Mouse (Mus musculus): Measurements from ENCODE around the gene Fyco1. TPM values are rescaled to one million over a fixed set of nuclear protein-coding genes. Genes with fewer than 3 reads are reported as not detected.
"Not testable (repeated sequence)": the region's sequence is repeated elsewhere in the genome, so short reads cannot be mapped to it uniquely, and the experiment has no call there.

The Fyco1 gene
- polyA plus RNA-seq, 1 experiment from 2014 or later, result 16.9 TPM

DNA sequence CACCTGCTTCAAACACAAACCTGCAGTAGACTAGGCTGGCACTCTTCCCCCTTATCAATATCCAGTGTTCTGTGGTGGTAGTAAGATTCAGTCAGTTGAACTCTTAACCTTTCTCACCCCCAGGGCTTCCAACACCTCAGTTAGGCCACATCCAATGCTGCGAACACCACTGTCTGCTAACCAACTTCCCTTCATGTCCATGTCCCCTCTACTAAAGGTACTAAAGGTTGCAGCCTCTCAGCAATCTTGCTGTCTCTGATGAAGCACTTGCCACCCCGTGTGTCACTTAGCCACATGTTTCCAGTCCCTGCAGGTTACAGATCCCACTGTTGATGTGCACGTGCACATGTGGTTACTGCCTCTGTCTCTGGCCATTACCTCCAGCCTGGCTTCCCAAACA lies 87.9 kb downstream of the Fyco1 start:
- H3K9me3 ChIP-seq, result no peaks in the 10 kb centered on the region
- H3K27ac ChIP-seq, result no peak overlapping the region
- H3K4me3 ChIP-seq, result no peak overlapping the region
- 81% methylated on average over 3 of the region's 3 CpGs for WGBS
- no peaks in the 10 kb centered on the region for H3K27me3 ChIP-seq
- H3K36me3 ChIP-seq, result no peaks in the 10 kb centered on the region
- ATAC-seq (ENCODE audit: low FRiP score, low read depth), result no peak
- H3K4me1 ChIP-seq, result no peaks in the 10 kb centered on the region
- H3K4me2 ChIP-seq (replicated peaks), result no peak overlapping the region
- no peak overlapping the region for H3K9ac ChIP-seq

DNA sequence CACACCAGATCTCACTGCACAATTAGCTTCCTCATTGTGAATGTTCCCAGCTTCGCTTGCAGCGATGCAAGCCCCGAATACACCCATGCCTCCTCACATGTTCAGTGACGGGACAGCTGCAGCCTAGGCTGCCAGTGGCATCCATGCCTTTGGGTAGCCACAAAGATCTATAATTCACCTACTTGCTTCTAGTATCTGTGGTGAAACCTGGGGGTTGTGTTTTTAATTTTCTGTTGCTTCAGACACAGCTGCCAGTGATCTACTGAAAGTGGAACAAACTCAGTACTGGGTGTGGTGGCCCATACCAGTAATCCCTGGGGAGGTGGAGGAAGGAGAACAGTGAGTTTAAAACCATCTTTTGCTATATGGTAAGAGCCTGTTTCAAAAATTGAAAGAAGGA lies 88.8 kb downstream of the Fyco1 start:
- no peaks in the 10 kb centered on the region for H3K36me3 ChIP-seq
- no peaks in the 10 kb centered on the region for H3K27me3 ChIP-seq
- WGBS, result 89% methylated on average over 4 of the region's 4 CpGs
- no peak overlapping the region for H3K4me3 ChIP-seq
- H3K9me3 ChIP-seq, result no peaks in the 10 kb centered on the region
- H3K9ac ChIP-seq, result no peak overlapping the region
- no peak overlapping the region for H3K4me2 ChIP-seq (replicated peaks)
- H3K4me1 ChIP-seq, result no peaks in the 10 kb centered on the region
- no peak overlapping the region for H3K27ac ChIP-seq
- ATAC-seq (ENCODE audit: low FRiP score, low read depth), result no peak

DNA sequence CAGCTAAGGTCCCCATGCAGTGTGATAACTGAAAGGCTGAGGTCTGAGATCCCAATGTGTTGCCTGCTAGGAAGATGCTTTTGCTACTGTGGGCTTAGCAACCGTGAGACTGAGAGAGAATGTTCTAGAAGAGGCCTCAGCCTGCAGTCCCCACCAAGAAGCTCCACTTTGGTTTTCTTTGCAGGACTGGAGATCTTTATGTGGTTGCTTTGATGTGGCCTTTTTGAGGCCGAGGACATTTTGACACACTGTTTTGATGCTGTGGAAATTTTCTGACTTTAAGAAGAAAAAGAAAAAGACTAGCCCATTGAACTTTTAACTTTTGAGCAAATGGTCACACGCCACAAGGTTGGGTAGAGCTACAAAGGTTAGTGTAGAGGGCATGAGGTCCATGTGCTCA lies 90.9 kb downstream of the Fyco1 start:
- H3K9ac ChIP-seq, result no peak overlapping the region
- H3K36me3 ChIP-seq, result no peaks in the 10 kb centered on the region
- ATAC-seq (ENCODE audit: low FRiP score, low read depth), result no peak
- no peak overlapping the region for H3K4me2 ChIP-seq (replicated peaks)
- no peaks in the 10 kb centered on the region for H3K4me1 ChIP-seq
- WGBS, result 81% methylated on average over 3 of the region's 3 CpGs
- no peaks in the 10 kb centered on the region for H3K27me3 ChIP-seq
- no peak overlapping the region for H3K27ac ChIP-seq
- H3K4me3 ChIP-seq, result no peak overlapping the region
- H3K9me3 ChIP-seq, result no peaks in the 10 kb centered on the region

DNA sequence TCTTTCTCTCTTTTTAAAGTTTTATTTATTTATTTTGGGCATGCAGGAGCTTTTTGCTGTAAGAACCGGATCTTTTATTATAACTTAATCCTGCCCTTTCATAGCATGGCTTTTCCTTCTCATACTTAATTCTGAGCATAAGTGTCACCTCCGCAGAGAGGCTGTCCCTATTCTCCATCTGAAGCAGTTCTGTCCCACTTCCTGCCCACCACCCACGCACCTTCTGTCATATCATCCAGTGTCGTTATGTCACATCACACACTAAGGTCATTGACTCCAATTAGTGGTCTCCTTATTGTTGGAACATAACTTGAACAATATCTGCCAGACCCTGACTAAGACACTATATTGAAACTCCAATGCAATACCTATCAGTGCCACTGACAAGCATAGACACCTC lies 93.1 kb downstream of the Fyco1 start:
- ATAC-seq (ENCODE audit: low FRiP score, low read depth), result no peak
- 68% methylated on average over 4 of the region's 4 CpGs for WGBS
- Histone ChIP-seq H3K36me3 (no peaks in the 10 kb centered on the region), H3K9ac (no peak overlapping the region), H3K4me2 (replicated peaks) (no peak overlapping the region), H3K4me3 (no peak overlapping the region), H3K27me3 (no peaks in the 10 kb centered on the region), H3K9me3 (no peaks in the 10 kb centered on the region), H3K4me1 (no peaks in the 10 kb centered on the region), H3K27ac (no peak overlapping the region)

DNA sequence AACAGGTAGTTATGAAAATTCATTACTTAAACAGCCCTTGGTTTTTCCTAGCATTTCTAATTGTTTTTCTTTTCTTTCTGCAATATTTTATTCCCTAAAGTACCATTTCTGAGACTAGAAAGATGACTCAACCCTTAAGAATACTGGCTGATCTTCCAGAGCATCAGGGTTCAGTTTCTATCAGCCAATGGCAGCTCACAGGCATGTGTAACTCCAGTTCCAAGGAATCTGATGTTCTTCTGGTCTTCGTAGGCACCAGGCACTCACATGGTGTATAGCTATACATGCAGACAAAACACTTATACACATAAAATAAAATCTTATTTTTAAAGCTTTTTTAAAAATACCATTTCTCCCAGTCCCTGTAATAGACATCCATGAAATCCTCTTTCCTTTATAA lies 93.5 kb downstream of the Fyco1 start:
- no peak overlapping the region for H3K27ac ChIP-seq
- no peak overlapping the region for H3K4me2 ChIP-seq (replicated peaks)
- no peaks in the 10 kb centered on the region for H3K36me3 ChIP-seq
- WGBS, result 68% methylated on average over 1 of the region's 1 CpGs
- no peak for ATAC-seq (ENCODE audit: low FRiP score, low read depth)
- no peaks in the 10 kb centered on the region for H3K27me3 ChIP-seq
- no peaks in the 10 kb centered on the region for H3K4me1 ChIP-seq
- H3K9me3 ChIP-seq, result no peaks in the 10 kb centered on the region
- H3K4me3 ChIP-seq, result no peak overlapping the region
- H3K9ac ChIP-seq, result no peak overlapping the region

DNA sequence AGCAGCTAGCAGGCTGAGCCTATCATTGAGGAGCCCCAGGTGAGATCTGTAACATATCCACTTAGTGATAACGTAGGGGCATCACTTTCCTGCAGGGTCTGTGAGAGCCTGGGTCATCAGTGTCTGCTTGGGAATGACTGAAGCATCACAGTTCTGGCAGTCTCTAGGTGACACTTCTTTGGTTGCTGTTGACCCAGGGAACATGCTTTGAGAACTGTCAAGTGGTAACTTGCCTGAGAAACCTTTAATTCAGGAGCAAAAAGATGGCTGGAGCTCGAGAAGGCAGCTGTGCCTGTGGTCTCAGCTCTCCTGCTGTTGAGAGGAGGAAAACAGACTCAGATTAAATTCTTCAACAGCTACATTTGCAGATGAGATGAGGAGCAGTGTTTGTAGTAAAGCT lies 94.4 kb downstream of the Fyco1 start:
- no peaks in the 10 kb centered on the region for H3K9me3 ChIP-seq
- H3K4me3 ChIP-seq, result no peak overlapping the region
- no peaks in the 10 kb centered on the region for H3K36me3 ChIP-seq
- 59% methylated on average over 2 of the region's 2 CpGs for WGBS
- H3K4me2 ChIP-seq (replicated peaks), result no peak overlapping the region
- no peaks in the 10 kb centered on the region for H3K27me3 ChIP-seq
- H3K9ac ChIP-seq, result no peak overlapping the region
- H3K4me1 ChIP-seq, result no peaks in the 10 kb centered on the region
- H3K27ac ChIP-seq, result no peak overlapping the region
- no peak for ATAC-seq (ENCODE audit: low FRiP score, low read depth)

DNA sequence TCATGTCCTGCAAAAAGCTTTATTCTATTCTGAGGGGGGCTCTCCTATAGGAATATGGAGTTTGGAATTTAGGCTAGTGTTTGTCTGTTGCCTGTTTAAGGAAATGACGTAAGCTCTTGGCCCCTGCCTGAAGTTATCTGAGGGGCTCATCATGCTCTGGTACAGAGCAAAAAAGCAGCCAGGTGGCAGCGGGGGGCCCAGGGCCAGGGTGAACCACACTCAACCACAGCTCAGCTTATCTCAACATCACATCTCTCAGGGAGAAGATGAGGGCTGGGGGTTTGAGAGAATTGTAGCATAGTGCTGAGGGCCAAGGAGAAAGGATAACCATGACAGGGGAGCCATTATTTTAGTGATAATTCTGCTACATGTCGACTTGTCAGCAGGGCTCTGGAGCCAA lies 94.9 kb downstream of the Fyco1 start:
- Histone ChIP-seq H3K4me2 (replicated peaks) (no peak overlapping the region), H3K9me3 (no peaks in the 10 kb centered on the region), H3K27me3 (no peaks in the 10 kb centered on the region), H3K4me3 (no peak overlapping the region), H3K36me3 (no peaks in the 10 kb centered on the region), H3K4me1 (no peaks in the 10 kb centered on the region), H3K27ac (no peak overlapping the region), H3K9ac (no peak overlapping the region)
- no peak for ATAC-seq (ENCODE audit: low FRiP score, low read depth)
- WGBS, result 77% methylated on average over 3 of the region's 3 CpGs

DNA sequence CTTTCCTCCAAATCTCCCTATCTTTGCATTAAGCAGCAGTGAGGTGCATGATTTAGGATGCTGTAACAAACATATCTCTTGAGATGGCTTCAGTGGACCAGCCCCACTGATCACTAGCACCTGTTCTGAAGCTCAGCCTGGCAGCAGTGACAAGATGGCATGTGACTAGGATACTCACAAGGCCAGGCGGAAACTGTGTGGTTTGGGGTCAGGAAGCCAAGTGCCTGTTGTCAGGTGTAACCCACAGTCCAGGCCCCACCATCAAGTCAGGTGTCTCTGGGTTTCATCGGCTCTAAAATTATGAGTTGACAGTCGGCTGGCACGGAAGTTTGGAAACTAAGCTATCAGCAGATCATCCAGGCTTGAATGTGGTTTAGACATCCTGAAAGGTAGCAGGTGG lies 97.4 kb downstream of the Fyco1 start:
- Histone ChIP-seq H3K27ac (no peak overlapping the region), H3K9me3 (no peaks in the 10 kb centered on the region), H3K4me2 (replicated peaks) (no peak overlapping the region), H3K9ac (no peak overlapping the region), H3K27me3 (no peaks in the 10 kb centered on the region), H3K4me1 (no peaks in the 10 kb centered on the region), H3K36me3 (no peaks in the 10 kb centered on the region), H3K4me3 (no peak overlapping the region)
- 83% methylated on average over 4 of the region's 4 CpGs for WGBS
- no peak for ATAC-seq (ENCODE audit: low FRiP score, low read depth)

DNA sequence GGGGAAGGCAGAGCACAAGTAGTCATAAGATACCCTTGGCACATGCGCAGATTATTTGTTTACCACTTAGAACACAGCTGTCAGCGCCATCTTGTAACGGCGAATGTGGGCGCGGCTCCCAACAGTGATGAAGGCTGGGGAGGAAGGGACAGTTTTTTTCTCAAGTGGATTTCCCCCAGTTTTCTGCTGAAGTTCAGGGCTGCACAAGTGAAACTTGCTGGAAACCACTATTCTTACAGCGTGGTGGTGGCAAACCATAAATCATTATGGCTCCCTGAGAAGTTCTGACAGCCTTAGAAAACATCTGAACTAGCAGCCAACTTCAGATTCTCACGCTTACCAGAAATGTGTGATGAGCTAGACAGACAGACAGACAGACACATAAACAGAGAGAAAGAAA lies 102.0 kb downstream of the Fyco1 start:
- H3K36me3 ChIP-seq; H3K4me3 ChIP-seq; H3K4me2 ChIP-seq (replicated peaks); H3K27me3 ChIP-seq; ATAC-seq (ENCODE audit: low FRiP score, low read depth); H3K9me3 ChIP-seq; H3K4me1 ChIP-seq; H3K27ac ChIP-seq; H3K9ac ChIP-seq: not testable (repeated sequence)
- 91% methylated on average over 8 of the region's 8 CpGs for WGBS

DNA sequence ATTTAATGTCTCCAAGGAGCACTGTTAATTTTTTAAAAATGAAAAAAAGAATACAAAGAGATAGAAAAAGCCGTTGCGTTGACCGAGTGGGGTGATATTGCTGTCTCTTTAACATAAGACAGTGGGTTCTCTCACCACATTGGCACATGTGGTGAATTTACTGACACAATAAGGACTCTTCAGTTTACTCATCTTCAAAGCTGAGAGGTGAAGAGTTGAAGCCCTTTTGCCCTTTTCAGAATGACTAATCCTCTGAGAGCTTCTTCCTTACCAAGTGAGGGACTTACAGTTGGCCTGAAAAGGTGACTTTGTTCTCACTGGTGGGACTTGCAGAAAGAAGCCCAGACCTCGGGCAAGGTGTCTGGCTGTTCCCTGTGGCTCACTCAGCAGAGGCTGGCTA lies 110.9 kb downstream of the Fyco1 start:
- Histone ChIP-seq H3K4me1 (no peaks in the 10 kb centered on the region), H3K4me2 (replicated peaks) (no peak overlapping the region), H3K27me3 (no peaks in the 10 kb centered on the region), H3K36me3 (no peaks in the 10 kb centered on the region), H3K9me3 (no peaks in the 10 kb centered on the region), H3K27ac (no peak overlapping the region), H3K9ac (no peak overlapping the region), H3K4me3 (no peak overlapping the region)
- 86% methylated on average over 4 of the region's 4 CpGs for WGBS
- ATAC-seq (ENCODE audit: low FRiP score, low read depth), result no peak

Other genes starting within 250 kb of the Fyco1 start
- gene Slc6a20b, start 219.3 kb downstream of the Fyco1 start, polyA plus RNA-seq (2015; fragmentation: Nextera tagmentation; extraction: Ambion mirVana), result 0.13 and 0.28 TPM in 2 replicates
- gene Ccr9, start 173.5 kb downstream of the Fyco1 start, polyA plus RNA-seq (2015; fragmentation: Nextera tagmentation; extraction: Ambion mirVana), result 0.10 and 0.13 TPM in 2 replicates
- gene Slc6a20a, start 173.0 kb downstream of the Fyco1 start, polyA plus RNA-seq (2015; fragmentation: Nextera tagmentation; extraction: Ambion mirVana), result not detected in 2 replicates
- 62.4 and 68.7 TPM in 2 replicates for gene Lztfl1, start 134.2 kb downstream of the Fyco1 start, polyA plus RNA-seq (2015; fragmentation: Nextera tagmentation; extraction: Ambion mirVana)
- 0.17 and 0.38 TPM in 2 replicates for gene Cxcr6, start 45.4 kb downstream of the Fyco1 start, polyA plus RNA-seq (2015; fragmentation: Nextera tagmentation; extraction: Ambion mirVana)
- gene Xcr1, start 10.1 kb upstream of the Fyco1 start, polyA plus RNA-seq (2015; fragmentation: Nextera tagmentation; extraction: Ambion mirVana), result not detected in 2 replicates
- 2.2 and 2.6 TPM in 2 replicates for gene Ccr1, start 116.8 kb upstream of the Fyco1 start, polyA plus RNA-seq (2015; fragmentation: Nextera tagmentation; extraction: Ambion mirVana)
- gene Ccr1l1, start 126.5 kb upstream of the Fyco1 start, polyA plus RNA-seq (2015; fragmentation: Nextera tagmentation; extraction: Ambion mirVana), result not detected in 2 replicates
- gene Ccr3, start 170.1 kb upstream of the Fyco1 start, polyA plus RNA-seq (2015; fragmentation: Nextera tagmentation; extraction: Ambion mirVana), result 0.08 and 0.14 TPM in 2 replicates

All from limb, embryonic 13.5 days (tissue).